Mouse (Mus musculus): ENCODE data around the gene Spon1.

Spon1 gene

GRCm38 (mm10) chr7:113997675-113998354, 232.0 kb downstream of the Spon1 start:
- no peak for DNase-seq (ENCODE audit: low read depth, low spot score)

GRCm38 (mm10) chr7:114004171-114004570, 238.4 kb downstream of the Spon1 start:
- DNase-seq (ENCODE audit: low read depth, low spot score): no peak

DNA sequence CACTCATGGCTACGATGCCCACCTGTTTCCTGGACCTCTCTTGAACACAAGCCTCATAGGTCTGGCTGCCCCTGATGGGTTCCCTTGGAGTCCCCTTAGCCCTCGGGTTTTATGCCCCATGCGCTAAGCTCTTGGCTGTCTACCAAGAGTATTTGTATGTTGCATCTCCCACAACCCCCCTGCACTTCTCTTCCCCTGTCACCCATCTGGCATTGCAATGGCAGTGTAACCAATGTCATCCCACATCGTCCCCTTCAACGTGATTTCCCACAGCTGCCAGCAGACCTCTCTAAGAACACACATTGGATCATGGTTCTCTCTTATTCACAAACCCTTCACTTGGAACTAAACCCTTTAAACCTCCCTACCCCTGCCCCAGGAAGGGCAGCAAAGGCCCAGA, 239.7 kb downstream of the Spon1 start:
- DNase-seq (ENCODE audit: low read depth, low spot score): no peak

- no peak for DNase-seq (ENCODE audit: low read depth, low spot score)
These were observed 240.7 kb downstream of the Spon1 start for GRCm38 (mm10) chr7:114006456-114006855.

- peak; percentile 7 for DNase-seq (ENCODE audit: low read depth, low spot score)
These were observed 241.8 kb downstream of the Spon1 start for GRCm38 (mm10) chr7:114007565-114007964.

GRCm38 (mm10) chr7:114011726-114012443, 246.1 kb downstream of the Spon1 start:
- no peak for DNase-seq (ENCODE audit: low read depth, low spot score)

DNA sequence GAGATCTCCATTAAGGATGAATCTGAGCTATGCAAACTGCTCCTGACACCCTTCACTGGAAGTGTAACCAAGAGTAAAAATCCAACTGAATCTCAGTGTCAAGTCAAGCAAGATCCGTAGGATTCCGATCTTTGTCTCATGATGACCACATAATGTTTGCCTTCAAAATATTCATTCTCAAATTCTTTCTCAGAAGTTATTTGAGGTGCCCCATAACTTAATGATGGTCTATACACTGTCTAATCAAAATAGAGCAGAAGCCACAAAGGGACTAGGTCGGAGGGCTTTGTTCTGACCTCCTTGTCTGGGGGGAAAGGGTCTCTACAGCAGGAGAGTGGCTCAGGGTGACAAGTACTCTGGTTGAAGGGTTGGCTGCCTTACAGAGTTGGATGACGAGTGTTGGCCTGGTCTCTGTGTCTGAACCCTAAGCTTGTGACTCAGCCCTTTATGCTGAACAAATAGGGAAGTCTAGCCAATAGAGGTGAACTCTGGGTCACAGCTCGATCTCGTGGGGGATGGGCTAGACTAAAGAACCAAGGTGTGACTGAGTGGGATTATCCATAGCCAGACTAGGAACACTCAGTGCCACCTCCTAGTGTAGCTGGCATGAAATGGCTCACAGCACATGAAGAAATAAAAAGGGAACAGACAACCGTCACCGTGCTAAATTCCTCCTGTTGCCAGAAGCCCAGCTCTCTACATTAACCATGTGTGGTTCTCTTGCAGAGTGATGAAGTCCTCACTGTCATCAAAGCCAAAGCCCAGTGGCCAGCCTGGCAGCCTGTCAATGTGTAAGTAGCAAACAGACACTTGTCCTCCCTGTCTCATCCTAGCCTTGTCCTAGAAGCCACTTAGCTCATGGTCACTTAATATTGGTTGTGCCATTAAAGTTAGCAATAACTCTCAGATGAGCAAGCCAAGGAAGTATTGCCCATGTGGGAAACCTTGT, 250.5 kb downstream of the Spon1 start:
- no peak for DNase-seq (ENCODE audit: low read depth, low spot score)

GRCm38 (mm10) chr7:114018861-114019260, 253.1 kb downstream of the Spon1 start:
- no peak for DNase-seq (ENCODE audit: low read depth, low spot score)

DNA sequence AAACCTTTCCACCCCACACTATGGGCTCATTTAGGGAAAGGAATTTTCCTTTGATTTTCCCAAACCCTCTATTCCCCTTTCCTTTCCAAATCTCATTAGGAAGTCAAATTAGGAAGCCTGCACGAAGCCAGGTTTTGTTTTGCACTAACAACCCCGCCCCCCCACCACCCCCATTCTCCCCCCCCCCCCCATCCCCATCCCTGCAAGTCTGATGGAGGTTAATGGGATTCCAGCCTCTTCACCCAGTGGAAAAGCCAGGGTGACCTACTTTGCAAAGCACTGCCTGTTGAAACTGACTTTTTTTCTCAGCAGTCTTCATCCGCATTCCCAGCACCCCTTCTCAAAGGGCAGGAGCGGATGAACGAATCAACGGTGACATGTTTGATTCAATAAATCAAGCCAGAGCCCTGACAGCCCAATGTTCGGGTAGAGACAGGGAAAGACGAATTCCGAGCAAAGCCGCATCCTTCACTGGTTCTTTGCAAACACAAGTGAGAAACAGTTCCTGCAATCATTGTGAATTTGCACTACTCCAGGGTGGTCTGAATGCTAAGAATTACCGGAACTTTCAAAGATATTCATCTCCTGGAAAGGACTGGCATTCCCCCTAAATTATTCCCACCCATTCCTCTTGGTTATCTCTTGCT, 254.4 kb downstream of the Spon1 start:
- no peak for DNase-seq (ENCODE audit: low read depth, low spot score)

- DNase-seq (ENCODE audit: low read depth, low spot score): peak; percentile 59
These were observed 254.9 kb downstream of the Spon1 start for GRCm38 (mm10) chr7:114020704-114021093.

GRCm38 (mm10) chr7:114026923-114027322, 261.1 kb downstream of the Spon1 start:
- DNase-seq (ENCODE audit: low read depth, low spot score): no peak

- no peak for DNase-seq (ENCODE audit: low read depth, low spot score)
These were observed 261.6 kb downstream of the Spon1 start for GRCm38 (mm10) chr7:114027406-114027805.

DNA sequence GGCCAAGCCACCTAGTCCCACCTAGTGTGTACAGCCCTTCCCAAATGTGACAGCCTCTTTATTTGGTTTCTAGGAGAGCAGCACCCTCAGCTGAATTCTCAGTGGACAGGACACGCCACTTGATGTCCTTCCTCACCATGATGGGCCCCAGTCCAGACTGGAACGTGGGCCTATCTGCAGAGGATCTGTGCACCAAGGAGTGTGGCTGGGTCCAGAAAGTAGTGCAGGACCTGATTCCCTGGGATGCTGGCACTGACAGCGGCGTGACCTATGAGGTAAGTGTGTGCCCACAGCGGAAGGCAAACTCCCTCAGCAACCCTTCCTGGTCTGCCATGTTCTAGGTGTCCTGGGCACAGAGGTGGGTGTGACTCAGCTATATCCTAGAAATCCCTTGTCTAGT, 263.0 kb downstream of the Spon1 start:
- DNase-seq (ENCODE audit: low read depth, low spot score): no peak

DNA sequence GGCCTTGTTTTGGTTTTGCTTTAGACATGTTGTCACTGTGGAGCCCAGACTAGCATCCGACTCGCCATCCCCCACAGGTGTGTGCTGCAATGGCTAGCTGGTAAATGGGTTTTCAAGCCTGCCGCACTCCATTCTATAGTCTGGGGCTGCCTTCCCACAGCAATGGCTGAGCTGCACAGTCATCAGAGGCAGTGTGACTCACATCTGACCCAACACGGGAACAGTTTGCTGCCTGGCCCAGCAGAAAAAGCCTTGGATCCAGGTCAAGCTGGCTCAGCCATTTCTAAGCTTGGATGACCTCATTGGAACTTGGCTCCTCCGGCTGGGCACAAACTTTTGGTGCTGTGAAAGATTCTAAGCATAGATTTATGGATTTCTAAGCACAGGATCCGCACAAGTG, 263.8 kb downstream of the Spon1 start:
- DNase-seq (ENCODE audit: low read depth, low spot score): no peak

GRCm38 (mm10) chr7:114037237-114037636, 271.4 kb downstream of the Spon1 start:
- no peak for DNase-seq (ENCODE audit: low read depth, low spot score)

- DNase-seq (ENCODE audit: low read depth, low spot score): no peak
These were observed 275.6 kb downstream of the Spon1 start for GRCm38 (mm10) chr7:114041349-114041748.

DNA sequence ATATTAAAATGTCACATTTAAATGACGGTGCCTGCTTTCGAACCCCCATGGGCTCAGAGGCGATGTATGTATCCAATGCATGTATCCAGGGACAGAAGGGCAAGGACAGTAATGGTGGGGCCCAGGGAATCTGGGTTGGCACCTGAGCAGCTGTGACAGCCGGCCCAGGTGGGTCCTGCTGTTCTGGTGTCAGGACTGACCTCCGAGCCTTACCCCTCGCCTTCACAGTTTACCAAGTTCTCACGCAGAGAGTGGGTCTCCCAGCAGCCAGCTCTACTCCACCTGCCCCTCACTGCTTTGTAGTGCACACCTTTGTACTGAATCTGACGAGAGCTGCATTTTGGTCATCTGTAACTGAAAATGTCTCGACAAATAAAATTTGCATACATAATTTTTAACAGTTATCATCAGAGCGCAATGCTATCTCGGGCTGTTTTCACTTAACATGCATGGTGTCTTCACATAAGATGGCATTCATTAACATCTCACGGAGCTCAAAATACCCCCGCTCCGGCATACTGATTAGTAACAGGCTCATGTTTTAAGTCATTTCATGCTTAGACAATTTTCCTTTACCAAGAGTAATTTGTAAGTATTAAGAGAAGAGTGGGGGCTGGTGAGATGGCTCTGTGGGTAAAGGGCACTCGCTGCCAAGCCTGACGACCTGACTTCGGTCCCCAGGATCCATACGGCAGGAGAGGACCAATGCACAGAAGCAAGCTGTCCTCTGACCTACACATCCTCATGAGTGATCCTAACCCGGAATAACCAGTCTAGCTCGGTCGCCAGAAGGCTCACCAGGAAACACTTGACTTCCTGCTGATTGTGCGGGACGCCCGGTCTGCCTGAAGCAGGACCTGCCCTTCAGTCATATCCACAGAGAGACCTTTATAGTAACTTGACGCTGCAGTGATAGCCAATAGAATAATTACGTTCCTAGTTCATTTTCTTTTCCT, 277.5 kb downstream of the Spon1 start:
- DNase-seq (ENCODE audit: low read depth, low spot score): no peak

- no peak for DNase-seq (ENCODE audit: low read depth, low spot score)
These were observed 278.2 kb downstream of the Spon1 start for GRCm38 (mm10) chr7:114043929-114044549.

DNA sequence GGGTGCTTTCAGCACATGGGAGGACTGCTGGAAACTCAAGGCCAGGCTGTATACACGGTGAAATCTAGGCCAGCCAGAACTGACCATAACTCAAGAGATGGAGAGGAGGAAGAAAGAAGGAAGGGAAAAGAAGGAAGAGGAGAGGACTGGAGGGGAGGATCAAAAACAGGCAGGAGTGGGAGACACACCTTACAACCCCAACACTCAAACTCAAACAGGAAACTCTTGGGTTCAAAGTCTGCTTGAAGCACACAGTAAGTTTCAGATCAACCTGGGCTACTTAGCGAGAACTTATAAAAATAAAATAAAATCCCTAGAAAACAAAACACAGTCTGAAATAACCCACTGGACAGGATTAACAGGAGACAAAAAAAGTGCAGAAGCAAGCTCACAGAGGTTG, 280.0 kb downstream of the Spon1 start:
- no peak for DNase-seq (ENCODE audit: low read depth, low spot score)

GRCm38 (mm10) chr7:114053720-114054119, 287.9 kb downstream of the Spon1 start:
- DNase-seq (ENCODE audit: low read depth, low spot score): no peak
